Comparison of ENCODE assay signal across 9 mouse cellular contexts in genomic region chr15:82255944-82256383, GRCm38 (mm10). TPM values are rescaled to one million over a fixed set of nuclear protein-coding genes. Genes with fewer than 3 reads are reported as not detected.
DNase-seq lines count a peak whose midpoint lies in the region; ATAC-seq and TF ChIP-seq lines count a peak whose summit lies in the region.
"Had no signal": no experiment of that assay in that cellular context is flagged by ENCODE, and none has a peak within 500 bp of the region (broad histone marks: within the 10 kb centered on the region; RNA-seq: fewer than 3 reads in every experiment).

No protein-coding gene starts in this region.

- no peak overlapping the region for H3K4me2 ChIP-seq in embryonic facial prominence, embryonic 12.5 days (replicated peaks)
- peak overlapping the region; percentile 74 for H3K4me2 ChIP-seq in midbrain, embryonic 16.5 days (ENCODE audit: low read length)

- H3K4me1 ChIP-seq in embryonic facial prominence, embryonic 12.5 days, result no peaks in the 10 kb centered on the region
- peaks cover 25% of the 10 kb centered on the region for H3K4me1 ChIP-seq in midbrain, embryonic 16.5 days (ENCODE audit: control insufficient read depth, insufficient read depth, low read length)

- no peak overlapping the region for H3K9ac ChIP-seq in embryonic facial prominence, embryonic 12.5 days
- peak overlapping the region; percentile 78 for H3K9ac ChIP-seq in midbrain, embryonic 16.5 days (ENCODE audit: low read depth, low read length)

- TF ChIP-seq CTCF in layer of hippocampus, adult 2 months (conservative IDR thresholded peaks at IDR 0.05), result peak; percentile 68

- H3K9me3 ChIP-seq in embryonic facial prominence, embryonic 12.5 days, result no peaks in the 10 kb centered on the region
- H3K9me3 ChIP-seq in midbrain, embryonic 16.5 days (replicated peaks; ENCODE audit: control insufficient read depth, low read length, poor library complexity, severe bottlenecking), result no peaks in the 10 kb centered on the region

- ATAC-seq in embryonic facial prominence, embryonic 12.5 days (ENCODE audit: insufficient number of reproducible peaks, insufficient read depth, low FRiP score, low TSS enrichment), result 0 out of 2 replicates have a peak, but pooled peaks have one; percentile 30
- ATAC-seq in midbrain, embryonic 16.5 days, result peak; percentile 95
- no peak for ATAC-seq in megakaryocyte, adult 5-6 weeks (ENCODE audit: poor library complexity, severe bottlenecking)

- DNase-seq in embryo, embryonic 10 days (ENCODE audit: low spot score), result peak; percentile 48
- DNase-seq in embryo, embryonic 9.5 days (ENCODE audit: extremely low spot score), result no peak
- DNase-seq in layer of hippocampus, adult 2 months (ENCODE audit: low spot score in 2 of 2), result peak; percentile 79 to 94
- DNase-seq in gastrocnemius, adult 18-20 months (ENCODE audit: low spot score), result no peak
- no peak for DNase-seq in lung, adult 18-20 months

- WGBS in embryonic facial prominence, embryonic 12.5 days, result 23% methylated on average over 10 of the region's 10 CpGs
- 2% methylated on average over 10 of the region's 10 CpGs for WGBS in midbrain, embryonic 16.5 days

- H3K27ac ChIP-seq in embryonic facial prominence, embryonic 12.5 days, result no peak overlapping the region
- peak overlapping the region; percentile 98 for H3K27ac ChIP-seq in layer of hippocampus, adult 2 months
- H3K27ac ChIP-seq in midbrain, embryonic 16.5 days (ENCODE audit: low read length), result peak overlapping the region; percentile 94
- H3K27ac ChIP-seq: macrophage had no signal

- H3K36me3 ChIP-seq in embryonic facial prominence, embryonic 12.5 days, result no peaks in the 10 kb centered on the region
- H3K36me3 ChIP-seq in midbrain, embryonic 16.5 days (ENCODE audit: control insufficient read depth, insufficient read depth, low read length), result no peaks in the 10 kb centered on the region

- H3K4me3 ChIP-seq in embryonic facial prominence, embryonic 12.5 days, result no peak overlapping the region
- H3K4me3 ChIP-seq in layer of hippocampus, adult 2 months, result peak overlapping the region; percentile 76
- peak overlapping the region; percentile 65 for H3K4me3 ChIP-seq in midbrain, embryonic 16.5 days (ENCODE audit: low read depth, low read length)

- no peaks in the 10 kb centered on the region for H3K27me3 ChIP-seq in embryonic facial prominence, embryonic 12.5 days
- H3K27me3 ChIP-seq in midbrain, embryonic 16.5 days (ENCODE audit: control insufficient read depth, insufficient read depth, low read depth, low read length), result no peaks in the 10 kb centered on the region

RNA-seq across cellular contexts. Expression of gene 1500009C09Rik, which starts 3.8 kb away (rescaled TPM):
- 0.29 TPM in 1 of 2 replicates, not detected in the other for polyA plus RNA-seq in embryonic facial prominence, embryonic 12.5 days (2016; fragmentation: Nextera tagmentation; extraction: Ambion mirVana)
- 100 to 1,000 TPM; 105 to 108 TPM for total RNA-seq in layer of hippocampus, adult 2 months (2021)
- 21.0 and 21.7 TPM in 2 replicates for polyA plus RNA-seq in midbrain, embryonic 16.5 days (2015; fragmentation: Nextera tagmentation; extraction: Ambion mirVana)
- total RNA-seq in gastrocnemius, adult 18-20 months (2021), result not detected
- not detected in 2 replicates for total RNA-seq in megakaryocyte, adult 5-6 weeks (2015)
- total RNA-seq in megakaryocyte, adult 5-6 weeks (2017), result not detected in 2 replicates
- polyA plus RNA-seq: macrophage had no signal

RNA-seq across cellular contexts. Expression of gene Cenpm, which starts 11.4 kb away (rescaled TPM):
- polyA plus RNA-seq in embryonic facial prominence, embryonic 12.5 days (2016; fragmentation: Nextera tagmentation; extraction: Ambion mirVana), result 68.8 and 71.0 TPM in 2 replicates
- 1 to 10 TPM; 2.5 TPM for total RNA-seq in layer of hippocampus, adult 2 months (2021)
- polyA plus RNA-seq in midbrain, embryonic 16.5 days (2015; fragmentation: Nextera tagmentation; extraction: Ambion mirVana), result 12.7 and 13.9 TPM in 2 replicates
- total RNA-seq in gastrocnemius, adult 18-20 months (2021), result not detected
- 20.3 and 32.9 TPM in 2 replicates for total RNA-seq in megakaryocyte, adult 5-6 weeks (2015)
- total RNA-seq in megakaryocyte, adult 5-6 weeks (2017), result 10.0 and 19.5 TPM in 2 replicates

RNA-seq across cellular contexts. Expression of gene Sept3, which starts 18.7 kb away (rescaled TPM):
- 59.9 and 66.0 TPM in 2 replicates for polyA plus RNA-seq in embryonic facial prominence, embryonic 12.5 days (2016; fragmentation: Nextera tagmentation; extraction: Ambion mirVana)
- total RNA-seq in layer of hippocampus, adult 2 months (2021), result 100 to 1,000 TPM; 652 to 661 TPM
- polyA plus RNA-seq in midbrain, embryonic 16.5 days (2015; fragmentation: Nextera tagmentation; extraction: Ambion mirVana), result 406 and 437 TPM in 2 replicates
- total RNA-seq in gastrocnemius, adult 18-20 months (2021), result under 1 TPM; 0.32 to 0.55 TPM
- 0.11 TPM in 1 of 2 replicates, not detected in the other for total RNA-seq in megakaryocyte, adult 5-6 weeks (2015)
- total RNA-seq in megakaryocyte, adult 5-6 weeks (2017), result 0.08 TPM in 1 of 2 replicates, not detected in the other

RNA-seq across cellular contexts. Expression of gene Tnfrsf13c, which starts 31.8 kb away (rescaled TPM):
- 0.13 and 0.23 TPM in 2 replicates for polyA plus RNA-seq in embryonic facial prominence, embryonic 12.5 days (2016; fragmentation: Nextera tagmentation; extraction: Ambion mirVana)
- total RNA-seq in layer of hippocampus, adult 2 months (2021), result under 1 TPM; 0.54 to 0.79 TPM
- polyA plus RNA-seq in midbrain, embryonic 16.5 days (2015; fragmentation: Nextera tagmentation; extraction: Ambion mirVana), result 0.14 TPM in 1 of 2 replicates, not detected in the other
- total RNA-seq in gastrocnemius, adult 18-20 months (2021), result not detected
- 1.8 and 2.7 TPM in 2 replicates for total RNA-seq in megakaryocyte, adult 5-6 weeks (2015)
- 1.0 and 1.5 TPM in 2 replicates for total RNA-seq in megakaryocyte, adult 5-6 weeks (2017)

RNA-seq across cellular contexts. Expression of gene Wbp2nl, which starts 42.8 kb away (rescaled TPM):
- polyA plus RNA-seq in embryonic facial prominence, embryonic 12.5 days (2016; fragmentation: Nextera tagmentation; extraction: Ambion mirVana), result 0.12 TPM in 1 of 2 replicates, not detected in the other
- total RNA-seq in layer of hippocampus, adult 2 months (2021), result not detected
- 0.25 TPM in 1 of 2 replicates, not detected in the other for polyA plus RNA-seq in midbrain, embryonic 16.5 days (2015; fragmentation: Nextera tagmentation; extraction: Ambion mirVana)
- total RNA-seq in gastrocnemius, adult 18-20 months (2021), result not detected
- 0.22 TPM in 1 of 2 replicates, not detected in the other for total RNA-seq in megakaryocyte, adult 5-6 weeks (2015)
- total RNA-seq in megakaryocyte, adult 5-6 weeks (2017), result not detected in 2 replicates
- polyA plus RNA-seq: macrophage had no signal

Comparison
In these comparisons a context has a peak if more than half of its experiments do, and no peak if none do; other contexts are left out.
1. DNase-seq: peak in embryo, embryonic 10 days (single experiment) and layer of hippocampus, adult 2 months (2 of 2); none in embryo, embryonic 9.5 days (single experiment), gastrocnemius, adult 18-20 months (single experiment) and lung, adult 18-20 months (0 of 2).
2. RNA of gene 1500009C09Rik, which starts 3.8 kb away (total RNA-seq): 105 to 108 TPM in layer of hippocampus, adult 2 months; not detected in gastrocnemius, adult 18-20 months and not detected in megakaryocyte, adult 5-6 weeks; every median in the first group is over 100 times any median in the second.
3. RNA of gene Sept3, which starts 18.7 kb away (total RNA-seq): 652 to 661 TPM in layer of hippocampus, adult 2 months; 0.32 to 0.55 TPM in gastrocnemius, adult 18-20 months and 0.08 to 0.11 TPM in megakaryocyte, adult 5-6 weeks; every median in the first group is over 100 times any median in the second.